Mouse (Mus musculus) urinary bladder, adult 2 months (tissue): Measurements from ENCODE around the gene Siah2. TPM values are rescaled to one million over a fixed set of nuclear protein-coding genes. Genes with fewer than 3 reads are reported as not detected.
A peak's percentile ranks its signal among the peaks of the same experiment; 100 is the strongest.

ENCODE experiments used
- DNase-seq: peaks from one replicate; pipeline ENCODE4 v3.0.0; 2022; ENCODE audit warnings: low spot score
- polyA plus RNA-seq: library from polyadenylated mRNA; depleted of rRNA; stranded (reverse); fragments of >200 nt; gene quantifications from 2 replicates; pipeline ENCODE4 v1.2.3, GENCODE M21; 2012

Siah2 gene
- polyA plus RNA-seq, 1 experiment: 9.9 TPM

DNA sequence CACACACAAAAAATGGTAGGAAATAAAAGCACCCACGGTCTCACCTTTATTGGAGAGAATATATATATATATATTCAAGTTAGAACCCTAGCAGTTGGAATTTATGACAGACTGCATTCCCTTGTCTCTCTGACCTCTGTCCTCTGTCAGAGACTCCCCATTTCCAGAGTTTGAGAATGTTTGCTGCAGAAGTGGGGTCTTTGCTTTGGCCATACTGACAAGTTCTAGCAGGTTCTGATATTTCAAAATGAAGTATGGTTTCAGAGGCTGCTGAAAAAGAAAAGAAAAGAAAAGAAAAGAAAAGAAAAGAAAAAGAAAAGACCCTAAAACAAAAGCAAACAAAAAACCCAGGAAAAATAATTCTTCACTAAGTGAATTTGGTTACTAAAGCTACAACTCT is 2.8 kb upstream of the Siah2 start:
- DNase-seq: no peak

DNA sequence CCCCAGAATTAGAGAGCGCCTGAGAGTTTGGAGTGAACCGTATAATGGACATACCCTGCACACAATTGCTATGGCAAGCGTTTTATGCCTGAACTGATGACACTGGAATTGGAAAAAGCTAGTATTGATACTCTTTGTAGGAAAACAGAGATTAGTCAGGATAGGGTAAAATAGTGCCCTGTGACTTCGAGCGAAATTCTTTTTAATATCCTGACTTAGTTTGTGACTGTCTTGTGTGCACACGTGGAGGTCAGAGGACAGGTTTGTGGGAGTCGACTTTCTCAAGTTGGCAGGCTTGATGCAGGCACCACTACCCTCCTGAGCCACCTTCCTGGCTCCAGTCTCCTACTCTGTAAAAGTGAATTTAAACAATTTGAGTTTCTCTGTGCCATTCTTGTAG is 1.1 kb upstream of the Siah2 start:
- DNase-seq: no peak

DNA sequence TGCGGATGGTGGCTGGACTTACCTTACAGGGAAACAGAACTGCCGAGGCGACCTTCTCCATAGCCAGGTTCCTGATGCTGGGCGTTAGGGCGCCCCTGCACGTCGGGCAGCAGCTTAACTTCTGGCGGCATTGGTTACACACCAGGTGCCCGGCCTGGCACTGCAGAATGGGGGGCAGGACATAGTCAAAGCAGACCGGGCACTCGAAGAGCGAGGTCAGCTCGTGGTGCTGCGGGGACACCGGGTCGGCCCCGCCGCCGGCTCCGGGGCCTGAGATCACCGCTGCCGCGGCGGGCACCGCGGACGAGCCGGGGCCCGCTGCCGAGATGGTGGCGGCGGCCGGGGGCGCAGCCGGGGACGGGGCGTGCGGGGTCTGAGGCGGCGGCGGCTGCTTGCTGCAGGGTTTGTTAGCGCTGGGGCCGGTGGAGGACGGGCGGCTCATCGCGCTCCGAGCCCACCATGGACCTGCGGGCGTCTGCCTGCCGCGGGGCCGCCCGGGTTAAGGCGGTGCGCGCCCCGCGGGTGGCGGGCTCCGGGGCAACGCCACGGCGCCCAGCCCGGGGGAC is 743 bp downstream of the Siah2 start:
- peak; percentile 60 for DNase-seq

DNA sequence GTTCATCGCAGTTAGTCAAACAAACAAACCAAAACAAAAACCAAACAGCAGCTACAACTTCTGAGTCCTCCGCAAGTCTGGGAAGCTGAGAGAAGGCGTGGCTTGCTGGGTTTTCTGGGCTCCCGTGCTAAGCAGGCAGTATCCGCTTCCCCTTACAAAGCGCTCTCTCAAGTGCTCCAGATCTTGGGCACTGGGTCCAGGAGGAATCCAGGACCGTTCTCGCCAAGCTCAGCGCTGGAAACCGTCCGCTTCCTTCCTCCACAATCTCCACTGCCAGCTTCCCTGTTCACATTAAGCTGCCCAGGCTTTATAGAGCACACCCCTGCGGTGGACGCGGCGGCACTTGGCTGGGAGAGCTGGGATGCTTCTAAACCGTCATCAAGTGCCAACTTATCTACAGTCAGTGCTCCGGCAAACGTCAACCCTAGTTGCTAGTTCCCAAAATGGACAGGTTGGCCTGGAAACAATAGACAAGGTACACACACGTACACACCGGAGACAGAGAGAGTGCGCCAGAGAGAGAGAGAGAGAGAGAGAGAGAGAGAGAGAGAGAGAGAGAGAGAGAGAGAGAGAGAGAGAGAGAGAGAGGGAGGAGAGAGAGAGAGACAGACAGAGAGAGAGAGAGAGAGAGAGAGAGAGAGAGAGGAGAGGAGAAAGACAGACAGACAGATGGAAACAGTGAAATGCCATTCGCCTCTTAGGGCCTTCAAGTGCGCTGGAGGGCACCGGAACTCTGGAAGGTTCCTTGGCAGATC is 1.4 kb downstream of the Siah2 start:
- DNase-seq: peak; percentile 55

DNA sequence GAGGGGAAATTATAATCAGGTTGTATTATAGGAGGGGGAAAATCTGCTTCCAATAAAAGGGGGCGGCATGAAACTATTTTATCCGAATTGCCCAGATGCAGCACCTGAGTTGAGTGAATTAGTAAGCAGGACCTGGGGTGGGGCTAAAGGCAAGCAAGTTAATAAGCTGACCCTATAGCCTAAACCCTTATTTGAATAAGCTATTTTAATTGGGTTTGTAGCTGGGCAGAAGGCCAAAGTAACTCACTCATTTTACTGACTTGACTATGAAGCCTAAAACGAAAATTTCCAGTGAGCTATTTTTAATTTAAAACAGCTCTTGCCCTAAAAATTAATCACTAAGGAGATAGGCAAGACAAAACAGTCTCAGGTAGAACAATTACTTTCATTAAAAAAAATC is 2.5 kb downstream of the Siah2 start:
- DNase-seq: no peak

DNA sequence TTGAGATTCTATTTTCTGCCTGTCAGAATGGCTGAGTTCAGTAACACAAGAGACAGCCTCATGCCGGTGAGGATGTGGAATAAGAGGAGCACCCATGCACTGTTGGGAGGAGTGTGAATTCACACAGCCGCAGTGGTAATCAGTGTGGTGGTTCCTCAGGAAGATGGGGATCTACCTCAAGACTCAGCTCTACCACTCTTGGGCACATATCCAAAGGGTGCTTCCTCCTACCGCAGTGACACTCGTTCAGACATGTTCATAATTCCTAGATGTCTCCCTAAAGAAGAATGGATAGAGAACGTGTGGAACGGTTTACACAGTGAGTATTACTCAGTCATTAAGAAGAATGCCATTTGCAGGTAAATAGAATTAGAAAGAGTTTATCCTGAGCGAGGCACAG is 3.1 kb downstream of the Siah2 start:
- no peak for DNase-seq

DNA sequence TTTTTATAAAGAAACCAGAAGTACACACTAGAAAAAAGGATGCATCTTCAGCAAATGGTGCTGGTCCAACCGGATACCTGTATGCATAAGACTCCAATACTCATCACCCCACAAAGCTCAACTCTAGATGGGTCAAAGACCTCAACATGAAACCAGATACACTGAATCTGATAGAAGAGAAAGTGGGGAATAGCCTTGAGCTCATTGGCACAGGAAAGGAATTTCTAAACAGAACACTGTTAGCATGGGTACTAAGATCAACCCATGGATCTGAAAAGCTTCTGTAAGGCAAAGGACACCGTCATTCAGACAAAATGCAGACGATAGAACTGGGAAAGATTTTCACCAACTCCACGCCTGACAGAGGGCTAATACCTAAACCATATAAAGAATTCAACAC is 3.6 kb downstream of the Siah2 start:
- no peak for DNase-seq

DNA sequence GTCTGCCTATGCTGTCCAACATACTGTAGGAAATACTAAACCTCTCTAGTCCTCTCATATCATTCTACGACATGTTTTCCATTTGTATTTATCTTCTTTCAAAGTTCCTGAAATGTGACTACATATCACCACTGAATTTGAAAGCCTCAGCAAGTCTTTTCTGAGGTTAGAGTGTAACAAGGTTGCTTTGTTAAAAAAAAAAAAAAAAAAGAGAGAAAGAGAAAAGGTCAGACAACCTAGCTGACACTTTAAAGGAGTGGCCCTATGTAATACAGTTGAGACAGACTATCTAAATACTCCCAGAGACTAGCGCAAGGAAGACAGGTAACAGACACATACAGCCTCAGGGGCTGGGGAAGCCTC is 5.3 kb downstream of the Siah2 start:
- no peak for DNase-seq

DNA sequence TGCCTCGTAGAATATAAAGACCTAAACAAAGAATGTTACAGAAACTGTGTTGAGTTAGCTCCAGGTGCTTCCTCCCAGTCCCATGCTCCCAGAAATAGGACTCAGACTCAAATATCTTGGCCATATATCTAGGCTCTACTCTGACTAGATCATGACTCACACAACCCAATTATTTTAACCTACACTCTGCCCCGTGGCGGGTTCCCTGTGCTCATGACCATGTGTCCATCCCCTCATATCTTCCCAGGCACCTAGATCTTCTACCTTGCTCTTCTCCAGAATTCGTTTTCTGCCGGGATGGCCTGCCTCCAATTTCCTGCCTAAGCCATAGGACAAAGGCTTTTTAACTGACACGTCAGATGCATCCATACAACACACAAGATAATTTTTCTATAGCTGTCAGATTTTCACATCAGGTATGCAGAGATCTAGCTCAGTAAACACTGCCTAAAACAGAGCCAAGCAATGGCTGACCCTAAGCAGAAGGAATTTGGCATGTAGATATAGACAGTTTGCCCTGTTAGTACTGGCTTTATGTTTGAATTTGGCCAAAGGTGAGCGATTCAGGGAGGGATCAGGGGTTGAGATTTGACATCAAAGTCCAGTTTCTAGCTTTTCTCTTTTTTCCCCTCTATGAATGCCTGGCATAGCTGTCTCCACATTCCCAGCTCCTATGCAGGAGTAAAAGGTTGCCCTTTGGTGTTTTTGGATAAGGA is 5.8 kb downstream of the Siah2 start:
- DNase-seq: no peak

DNA sequence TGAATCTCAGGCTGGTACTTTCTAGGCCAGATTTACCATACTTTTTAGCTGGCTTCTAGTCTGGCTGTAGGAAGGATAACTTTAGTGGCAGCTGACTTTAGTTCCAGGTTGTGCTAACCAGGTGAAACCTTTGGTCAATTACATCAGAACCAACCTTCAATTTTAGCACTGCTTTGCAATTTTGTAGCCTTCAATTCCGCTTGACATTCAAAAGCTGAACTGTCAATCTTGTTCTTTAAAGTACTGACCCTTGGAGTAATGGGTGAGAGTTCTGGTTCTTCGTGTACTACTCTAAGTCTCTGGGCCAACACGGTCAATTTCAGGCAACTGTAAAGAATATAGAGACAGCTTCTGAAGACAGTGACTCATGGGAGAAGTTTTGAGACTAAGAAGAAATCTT is 6.8 kb downstream of the Siah2 start:
- DNase-seq: no peak

DNA sequence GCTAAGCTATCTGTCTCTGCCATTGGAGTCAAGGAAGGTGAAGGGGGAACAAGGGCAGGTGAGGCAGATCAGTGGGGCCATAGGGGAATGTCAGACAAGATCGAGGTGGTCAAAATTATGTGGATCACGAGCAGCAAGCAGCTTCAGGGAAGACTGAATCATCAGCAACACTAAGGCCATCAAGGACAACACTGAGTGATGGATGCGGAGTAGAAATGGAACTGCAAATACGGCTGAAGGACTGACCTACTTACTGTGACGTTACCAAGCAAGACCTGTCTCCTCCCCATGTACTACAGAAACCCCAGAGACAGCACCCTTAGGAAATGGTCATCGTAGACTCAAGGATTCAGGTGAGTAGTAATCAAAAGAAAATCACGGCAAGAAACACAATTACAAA is 8.9 kb downstream of the Siah2 start:
- no peak for DNase-seq

DNA sequence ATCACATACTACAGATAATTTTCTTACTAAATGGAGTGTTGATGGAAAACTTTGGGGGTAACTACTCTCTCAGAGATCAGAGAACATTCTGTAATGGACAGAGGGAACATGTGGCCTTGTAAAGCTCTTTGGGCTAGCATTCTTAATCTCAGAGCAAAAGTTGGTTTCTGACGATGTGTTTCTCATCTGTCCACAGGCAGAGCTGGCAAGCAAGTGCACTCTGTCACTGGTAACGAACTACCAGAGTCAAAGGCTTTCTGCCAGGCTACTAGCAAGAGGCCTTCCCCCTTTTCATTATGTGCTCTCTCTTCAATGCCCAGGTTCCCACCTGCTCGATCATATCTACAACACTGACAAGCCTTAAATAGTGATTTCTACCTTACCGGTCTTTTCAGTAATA is 9.9 kb downstream of the Siah2 start:
- no peak for DNase-seq

DNA sequence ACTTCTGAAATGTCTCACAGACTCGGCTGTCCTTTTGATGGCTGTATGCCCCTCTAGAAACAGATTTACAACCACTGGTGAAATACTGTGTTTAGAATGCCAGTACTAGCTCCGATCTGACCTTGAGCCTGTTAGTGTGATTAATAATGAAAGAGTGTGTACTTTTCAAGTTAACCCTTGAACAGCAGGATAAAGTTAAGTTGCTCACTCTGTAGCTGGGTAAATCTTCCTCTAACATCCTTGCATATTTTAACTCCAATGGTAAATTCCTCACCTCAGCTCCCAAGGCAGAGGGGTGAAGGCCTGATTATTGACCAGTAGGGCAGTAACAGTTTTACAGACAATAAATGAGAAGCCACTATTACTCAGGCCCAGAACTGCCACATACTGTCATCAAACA is 10.4 kb downstream of the Siah2 start:
- DNase-seq: no peak

DNA sequence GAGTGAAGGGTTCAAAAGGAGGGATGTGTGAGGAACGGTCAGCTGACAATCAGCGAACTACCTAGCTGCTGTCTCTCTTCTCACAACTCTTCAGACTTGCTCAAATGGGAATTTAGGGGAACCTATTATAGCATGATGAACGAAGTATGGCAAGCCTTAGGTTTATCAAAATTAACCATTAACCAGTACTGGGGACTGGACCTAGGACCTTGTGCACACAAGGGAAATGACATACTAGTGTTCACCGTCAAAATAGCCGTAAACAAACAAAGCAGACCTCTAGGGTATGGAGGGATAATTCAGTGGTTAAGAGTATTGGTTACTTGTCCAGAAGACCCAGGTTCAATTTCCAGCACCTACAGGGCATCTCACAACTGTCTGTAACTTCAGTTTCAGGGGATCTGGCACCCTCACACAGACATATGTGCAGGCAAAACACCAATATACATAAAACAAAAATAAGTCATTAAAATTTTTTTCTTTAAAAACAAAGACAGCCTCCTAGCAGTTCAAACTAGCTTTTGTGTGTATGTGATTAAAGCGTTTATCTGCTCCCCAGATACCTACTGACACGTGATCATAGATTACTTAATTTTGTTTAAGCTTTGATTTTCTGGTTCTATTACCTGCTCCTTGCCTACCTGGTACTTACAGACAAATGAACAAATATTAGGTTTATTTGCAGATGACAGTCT is 11.1 kb downstream of the Siah2 start:
- no peak for DNase-seq

DNA sequence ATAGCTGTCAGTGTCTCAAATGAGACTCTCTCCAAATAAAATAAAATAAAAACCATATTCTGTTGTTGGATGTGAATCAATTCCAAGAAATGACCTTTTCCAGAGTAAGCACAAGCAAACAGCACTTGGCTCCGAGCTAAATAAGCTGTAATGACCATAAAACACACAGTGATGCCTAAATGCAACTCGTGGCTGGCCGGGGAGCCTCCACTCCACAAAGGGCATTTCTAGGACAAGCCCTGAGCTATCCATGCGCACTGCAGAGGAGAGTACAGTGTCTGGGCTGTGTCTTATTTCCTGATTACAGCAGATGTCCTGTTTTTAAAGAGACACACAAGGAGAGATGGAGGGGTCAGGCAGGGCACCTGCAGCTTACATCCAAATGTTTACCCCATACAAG is 12.2 kb downstream of the Siah2 start:
- no peak for DNase-seq

DNA sequence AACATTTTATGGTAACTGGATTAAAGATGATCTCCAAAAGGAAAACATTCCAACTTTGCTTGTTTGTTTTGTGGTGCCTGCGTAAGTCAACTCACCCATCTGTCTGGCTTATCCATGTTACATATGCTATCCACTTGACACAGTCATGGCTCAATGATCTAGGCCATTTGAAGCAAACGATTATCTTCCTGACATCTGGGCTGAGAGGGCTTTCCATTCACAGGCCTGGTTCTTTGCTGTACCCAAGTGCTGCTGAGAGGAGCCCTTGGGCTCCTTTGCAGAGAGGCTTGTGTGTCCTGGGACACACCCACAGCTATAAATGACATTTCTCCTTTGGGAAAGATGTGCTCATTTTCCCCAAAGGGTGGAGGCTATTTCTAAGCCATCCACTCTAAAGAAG is 13.3 kb downstream of the Siah2 start:
- DNase-seq: no peak

DNA sequence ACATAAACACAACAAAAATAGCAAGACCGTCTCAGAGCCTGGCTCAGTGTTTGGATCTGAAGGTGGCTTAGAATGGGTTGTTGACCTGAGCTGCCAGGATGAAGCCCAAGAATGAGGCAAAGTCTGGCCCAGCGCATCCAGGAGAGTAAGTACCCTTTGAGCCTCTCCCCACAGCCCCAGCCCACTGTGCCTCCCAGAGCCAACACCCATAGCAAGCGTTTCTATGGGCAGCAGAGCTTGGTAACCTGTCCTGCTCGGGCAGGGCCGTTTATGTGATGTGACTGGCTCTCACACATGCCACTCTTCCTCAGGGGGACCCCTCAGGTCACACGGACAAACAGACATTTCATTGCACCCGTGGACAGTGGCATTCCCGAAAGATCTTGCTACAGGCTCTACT is 13.8 kb downstream of the Siah2 start:
- DNase-seq: no peak

DNA sequence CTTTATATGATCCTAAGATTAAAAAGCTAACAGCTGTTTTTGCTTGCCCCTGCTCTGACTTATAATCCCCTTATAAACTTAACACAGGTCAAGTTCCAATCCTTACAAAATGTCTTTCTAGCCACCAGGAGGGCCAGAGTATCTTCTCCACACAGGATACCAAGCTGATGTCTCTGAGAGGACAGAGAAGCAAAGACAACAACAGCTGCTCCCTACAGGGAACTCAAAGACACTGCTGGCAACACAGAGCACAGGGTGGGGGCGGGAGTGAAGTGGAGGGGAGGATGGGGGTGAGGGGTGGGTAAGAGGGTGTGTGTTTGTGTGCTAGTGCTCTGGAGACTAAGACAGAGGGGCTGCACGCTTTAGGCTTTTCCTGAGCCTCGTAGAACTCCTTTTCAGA is 14.6 kb downstream of the Siah2 start:
- DNase-seq: no peak

DNA sequence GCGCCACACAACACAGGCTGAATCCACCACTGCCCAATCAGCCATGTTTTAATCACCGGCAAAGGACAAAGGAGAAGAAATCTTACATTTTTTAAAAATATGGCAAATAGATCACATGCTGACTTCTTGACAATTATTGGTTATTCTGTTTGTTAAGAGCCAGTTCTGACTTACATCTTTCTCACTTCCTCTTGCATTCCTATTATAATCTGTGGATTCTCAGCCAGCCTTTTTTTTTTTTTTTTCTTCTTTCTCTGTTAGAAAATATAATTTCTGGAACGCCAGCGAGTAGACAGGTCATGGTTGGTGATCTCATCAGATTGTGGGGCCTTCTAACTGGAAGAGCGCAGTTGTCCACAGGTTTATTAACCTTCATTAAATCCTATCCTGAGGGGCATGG is 18.9 kb downstream of the Siah2 start:
- no peak for DNase-seq

DNA sequence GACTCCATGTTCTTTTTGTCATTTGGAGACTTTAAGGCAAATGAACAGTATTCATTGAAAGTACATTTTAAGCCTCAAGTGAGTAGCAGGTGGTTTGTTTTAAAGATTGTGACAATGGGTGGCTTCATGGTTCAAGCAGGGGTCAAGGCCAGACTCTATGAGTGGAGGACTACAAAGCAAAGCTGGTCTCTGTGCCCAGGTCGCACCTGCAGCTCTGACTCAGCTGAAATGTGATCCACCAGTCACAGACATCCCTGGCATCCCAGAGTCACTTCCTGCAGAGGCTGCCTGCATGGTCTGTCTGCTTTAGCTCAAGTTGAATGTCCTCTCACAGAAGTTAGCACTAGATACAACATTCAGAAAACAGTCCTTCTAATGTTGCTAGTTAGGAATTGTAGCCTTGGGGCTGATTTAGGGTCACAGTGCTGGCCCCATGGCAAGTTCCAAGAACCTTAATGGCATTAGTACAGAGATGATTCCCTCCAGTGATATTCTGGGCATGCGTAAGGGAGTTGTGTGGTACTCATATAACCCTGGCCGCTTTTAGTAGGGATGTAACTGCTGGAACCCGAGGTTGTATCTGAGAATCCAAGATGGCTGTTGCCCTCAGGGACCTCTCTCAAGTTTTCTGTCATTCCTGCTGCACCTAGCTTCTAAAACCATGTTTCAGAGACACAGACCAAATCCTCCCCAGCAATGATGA is 19.6 kb downstream of the Siah2 start:
- DNase-seq: no peak

DNA sequence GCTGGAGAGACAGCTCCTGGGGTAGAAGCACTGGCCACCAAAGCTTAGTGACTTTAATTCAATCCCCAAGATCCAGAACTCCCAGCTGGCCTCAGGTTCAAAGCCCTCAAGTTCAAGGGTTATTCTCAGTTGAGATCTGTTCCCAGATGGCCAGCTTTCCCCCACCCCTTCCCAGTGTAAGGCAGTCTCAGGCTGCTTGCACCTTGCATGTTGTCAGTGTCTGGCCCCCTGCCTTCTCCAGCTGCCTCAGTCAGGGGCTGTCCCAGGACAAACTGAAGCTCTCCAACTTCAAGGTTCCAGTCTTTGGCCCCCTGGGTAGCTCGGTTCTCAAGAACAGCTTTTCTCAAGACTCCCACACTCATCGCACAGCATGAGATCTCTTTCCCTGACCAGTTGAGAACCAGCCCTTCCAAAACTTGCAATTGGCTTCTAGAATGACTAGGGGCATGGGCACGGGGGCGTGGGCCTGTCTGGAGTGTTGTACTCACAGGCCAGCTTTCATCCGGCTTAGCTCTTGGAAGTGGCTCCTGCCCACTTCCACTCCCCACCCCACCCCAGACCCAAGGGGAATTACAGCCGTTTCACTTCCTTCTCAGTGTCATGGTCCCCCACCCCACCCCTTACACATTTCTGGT is 20.5 kb downstream of the Siah2 start:
- no peak for DNase-seq

DNA sequence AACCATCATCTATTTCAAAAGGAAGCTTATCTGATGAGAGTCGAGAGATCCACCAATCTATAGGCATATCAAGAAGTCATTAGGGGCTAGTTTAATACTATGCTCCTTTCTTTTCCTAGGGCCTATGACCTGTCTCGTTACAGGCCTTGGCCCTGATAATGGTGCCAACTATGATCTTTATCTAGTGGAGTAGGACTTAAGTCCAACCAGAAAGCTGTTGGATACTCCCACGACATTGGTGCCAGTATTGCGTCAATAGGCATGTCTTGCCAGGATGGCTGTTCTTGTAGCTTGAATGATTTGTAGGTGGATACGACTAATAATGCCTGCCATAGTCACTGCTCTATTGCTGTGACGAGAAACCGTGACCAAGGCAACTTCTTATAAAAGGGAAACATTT is 28.2 kb downstream of the Siah2 start:
- DNase-seq: no peak
